Mouse (Mus musculus): Measurements from ENCODE around the gene Mustn1. TPM values are rescaled to one million over a fixed set of nuclear protein-coding genes. Genes with fewer than 3 reads are reported as not detected.

The Mustn1 gene
- total and polyA plus RNA-seq, 2 experiments from 2014 or later, result 1.0 TPM

DNA sequence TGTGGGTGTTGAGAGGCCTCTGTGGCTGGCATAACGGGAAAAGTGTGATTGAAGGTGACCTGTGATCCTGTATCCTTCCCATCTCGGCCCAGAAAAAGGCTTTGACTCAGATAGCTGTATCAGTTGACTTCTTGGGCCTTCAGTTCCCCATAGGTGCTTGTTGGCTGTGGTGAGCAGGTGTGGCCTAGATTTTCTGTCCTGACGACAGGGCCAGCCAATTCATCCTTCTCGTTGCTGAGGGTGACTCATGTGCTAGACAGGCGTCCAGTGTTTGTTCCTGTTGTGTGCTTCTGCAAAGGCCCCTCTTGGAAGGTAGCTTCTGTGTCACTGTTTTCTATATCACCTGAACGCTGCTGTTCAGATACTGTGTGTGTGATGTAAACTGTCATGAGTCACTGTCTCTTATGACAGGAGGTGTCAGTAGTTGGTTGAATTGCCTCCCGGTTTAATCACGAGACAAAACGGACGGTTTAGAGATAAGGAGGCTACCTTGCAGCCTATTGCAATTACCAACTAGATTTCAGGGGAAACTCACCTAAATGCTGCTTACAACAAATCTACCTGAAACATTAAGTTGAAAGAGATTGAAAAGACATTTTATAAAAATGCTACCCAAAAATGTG, 22.0 kb upstream of the Mustn1 start:
- H3K4me1 ChIP-seq (ENCODE audit: insufficient read depth, low read length), result no peaks in the 10 kb centered on the region
- 0 out of 2 replicates have a peak, but pooled peaks cover 4% of the 10 kb centered on the region for H3K36me3 ChIP-seq (ENCODE audit: insufficient read depth, low read length)
- no peaks in the 10 kb centered on the region for H3K9me3 ChIP-seq (ENCODE audit: low read length)
- no peak for TF ChIP-seq CTCF (IDR thresholded peaks at IDR 0.05)
- no peak overlapping the region for H3K4me3 ChIP-seq (ENCODE audit: low read depth, low read length)
- DNase-seq (ENCODE audit: low spot score) (no peak), ATAC-seq (ENCODE audit: low FRiP score) (no peak)
- no peak overlapping the region for H3K9ac ChIP-seq (replicated peaks; ENCODE audit: low read length, poor library complexity, severe bottlenecking)
- H3K4me2 ChIP-seq (ENCODE audit: low read depth, low read length, poor library complexity, severe bottlenecking), result no peak overlapping the region
- H3K27me3 ChIP-seq (ENCODE audit: insufficient read depth, low read length), result no peaks in the 10 kb centered on the region
- no peak overlapping the region for H3K27ac ChIP-seq (ENCODE audit: low read depth, low read length)
- WGBS, result 87% methylated on average over 10 of the region's 10 CpGs

DNA sequence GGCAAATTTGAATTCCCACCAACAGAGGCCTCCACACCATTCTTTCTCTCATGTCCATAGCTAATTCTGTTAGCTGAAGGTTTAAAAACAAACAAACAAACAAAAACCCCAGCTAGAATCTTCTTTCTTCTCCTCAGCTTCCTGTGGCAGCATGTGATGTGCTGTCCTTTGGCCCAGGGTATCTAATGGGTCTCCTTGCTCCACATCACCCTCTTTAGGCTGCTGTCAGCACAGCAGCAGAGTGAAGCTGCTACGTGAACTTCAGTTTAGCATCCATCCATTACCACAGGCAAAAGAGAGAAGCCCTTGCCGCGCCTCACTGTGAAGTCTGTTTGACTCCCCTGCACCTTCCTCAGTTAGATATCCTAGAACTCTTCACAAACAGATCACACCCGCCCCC, 21.0 kb upstream of the Mustn1 start:
- 83% methylated on average over 4 of the region's 4 CpGs for WGBS
- no peak for DNase-seq (ENCODE audit: low spot score)

DNA sequence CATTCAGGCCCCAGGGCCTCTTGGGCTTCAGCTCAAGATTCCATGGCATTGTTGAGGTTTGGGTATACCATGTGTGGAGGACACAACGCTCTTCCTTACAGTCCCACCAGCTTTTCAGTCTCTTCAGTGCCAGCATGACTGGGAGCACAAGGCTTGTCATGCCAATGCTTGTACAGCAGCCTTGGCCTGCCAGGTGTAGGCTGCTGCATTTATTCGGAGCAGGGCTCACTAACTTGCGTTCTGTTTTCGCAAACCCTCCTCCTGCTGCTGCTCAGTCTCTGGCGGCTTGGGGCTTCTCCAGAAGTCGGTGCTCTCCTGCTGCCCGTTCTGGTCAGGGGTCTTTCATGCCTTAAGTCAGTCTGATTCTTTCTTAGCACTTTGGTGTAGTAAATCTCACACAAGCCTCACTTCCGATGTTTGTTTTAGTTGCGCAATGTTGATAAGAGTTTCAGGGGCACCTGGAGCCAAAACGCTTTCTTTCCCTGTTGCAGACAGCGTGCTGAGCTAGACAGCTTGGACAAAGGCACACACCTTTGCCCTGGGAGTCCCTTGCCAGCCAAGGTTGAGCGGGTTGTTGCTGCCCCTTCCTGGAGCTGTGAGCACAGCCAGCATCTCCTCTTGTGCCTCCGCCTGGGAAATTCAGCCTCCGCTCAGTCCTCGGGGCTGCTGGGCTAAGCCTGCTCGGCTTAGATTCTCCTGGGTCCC, 17.4 kb upstream of the Mustn1 start:
- TF ChIP-seq CTCF (IDR thresholded peaks at IDR 0.05), result no peak
- DNase-seq (ENCODE audit: low spot score) (no peak), ATAC-seq (ENCODE audit: low FRiP score) (no peak)
- 78% methylated on average over 16 of the region's 16 CpGs for WGBS
- Histone ChIP-seq H3K27ac (ENCODE audit: low read depth, low read length) (no peak overlapping the region), H3K4me3 (ENCODE audit: low read depth, low read length) (no peak overlapping the region), H3K36me3 (ENCODE audit: insufficient read depth, low read length) (peaks cover 17% of the 10 kb centered on the region), H3K4me2 (ENCODE audit: low read depth, low read length, poor library complexity, severe bottlenecking) (no peak overlapping the region), H3K27me3 (ENCODE audit: insufficient read depth, low read length) (no peaks in the 10 kb centered on the region), H3K9ac (replicated peaks; ENCODE audit: low read length, poor library complexity, severe bottlenecking) (no peak overlapping the region), H3K4me1 (ENCODE audit: insufficient read depth, low read length) (no peaks in the 10 kb centered on the region), H3K9me3 (ENCODE audit: low read length) (no peaks in the 10 kb centered on the region)

More for the DNA sequence above, 21.0 kb upstream of the Mustn1 start:
- H3K9ac ChIP-seq (replicated peaks; ENCODE audit: low read length, poor library complexity, severe bottlenecking), result no peak overlapping the region
- TF ChIP-seq CTCF (IDR thresholded peaks at IDR 0.05), result peak; percentile 4; the same call in 1 of the 2 replicates
- H3K36me3 ChIP-seq (ENCODE audit: insufficient read depth, low read length), result 0 out of 2 replicates have a peak, but pooled peaks cover 4% of the 10 kb centered on the region
- no peaks in the 10 kb centered on the region for H3K4me1 ChIP-seq (ENCODE audit: insufficient read depth, low read length)
- H3K4me3 ChIP-seq (ENCODE audit: low read depth, low read length), result no peak overlapping the region
- no peak overlapping the region for H3K27ac ChIP-seq (ENCODE audit: low read depth, low read length)
- no peaks in the 10 kb centered on the region for H3K27me3 ChIP-seq (ENCODE audit: insufficient read depth, low read length)
- H3K4me2 ChIP-seq (ENCODE audit: low read depth, low read length, poor library complexity, severe bottlenecking), result no peak overlapping the region
- no peak for ATAC-seq (ENCODE audit: low FRiP score)
- no peaks in the 10 kb centered on the region for H3K9me3 ChIP-seq (ENCODE audit: low read length)

DNA sequence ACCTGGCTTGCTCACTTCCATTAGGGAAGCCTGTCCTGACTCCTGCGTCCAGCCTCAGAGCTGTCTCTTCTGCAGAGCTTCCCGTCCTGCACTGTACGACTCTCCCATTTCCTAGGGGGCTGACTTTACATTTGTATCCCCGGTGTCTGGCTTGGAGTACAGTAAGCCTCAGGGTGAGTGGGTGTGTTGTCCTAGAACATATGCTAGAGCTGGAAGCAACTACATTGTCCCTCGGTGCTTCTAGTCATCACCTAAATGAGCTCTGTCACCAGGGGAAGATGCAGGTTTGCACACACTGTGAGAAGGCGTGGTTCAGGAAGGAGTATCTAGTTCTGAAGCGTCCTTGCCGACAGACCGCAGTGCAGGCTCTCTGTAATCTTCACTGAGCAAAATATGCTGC, 16.6 kb upstream of the Mustn1 start:
- TF ChIP-seq CTCF (IDR thresholded peaks at IDR 0.05), result no peak
- Histone ChIP-seq H3K4me1 (ENCODE audit: insufficient read depth, low read length) (no peaks in the 10 kb centered on the region), H3K27me3 (ENCODE audit: insufficient read depth, low read length) (no peaks in the 10 kb centered on the region), H3K9me3 (ENCODE audit: low read length) (no peaks in the 10 kb centered on the region), H3K9ac (replicated peaks; ENCODE audit: low read length, poor library complexity, severe bottlenecking) (no peak overlapping the region), H3K4me2 (ENCODE audit: low read depth, low read length, poor library complexity, severe bottlenecking) (no peak overlapping the region), H3K4me3 (ENCODE audit: low read depth, low read length) (no peak overlapping the region), H3K27ac (ENCODE audit: low read depth, low read length) (no peak overlapping the region), H3K36me3 (ENCODE audit: insufficient read depth, low read length) (peaks cover 20% of the 10 kb centered on the region)
- no peak for ATAC-seq (ENCODE audit: low FRiP score)
- WGBS, result 90% methylated on average over 9 of the region's 9 CpGs
- DNase-seq (ENCODE audit: low spot score), result no peak

DNA sequence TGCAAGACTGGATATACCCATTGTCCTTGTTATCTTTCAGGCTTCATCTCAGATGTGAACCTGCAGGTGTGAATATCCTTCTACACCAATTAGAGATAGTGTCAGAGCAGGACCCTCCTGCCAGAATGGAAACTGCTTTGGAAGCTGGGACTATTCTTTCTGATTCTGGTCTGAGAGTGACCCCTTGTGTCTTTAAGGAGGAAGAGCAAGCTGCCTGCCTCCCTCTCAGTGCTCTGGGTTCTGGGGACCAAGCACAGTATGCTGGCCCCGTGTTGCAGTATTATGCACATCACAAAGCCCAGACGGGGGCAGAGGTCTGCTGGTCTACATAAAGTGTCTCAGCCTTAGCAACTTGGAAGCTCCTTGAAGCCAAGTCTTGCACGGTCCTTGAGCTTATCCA, 13.7 kb upstream of the Mustn1 start:
- Histone ChIP-seq H3K9me3 (ENCODE audit: low read length) (no peaks in the 10 kb centered on the region), H3K27me3 (ENCODE audit: insufficient read depth, low read length) (no peaks in the 10 kb centered on the region), H3K9ac (replicated peaks; ENCODE audit: low read length, poor library complexity, severe bottlenecking) (no peak overlapping the region), H3K4me2 (ENCODE audit: low read depth, low read length, poor library complexity, severe bottlenecking) (no peak overlapping the region), H3K36me3 (ENCODE audit: insufficient read depth, low read length) (peaks cover 27% of the 10 kb centered on the region), H3K4me3 (ENCODE audit: low read depth, low read length) (no peak overlapping the region), H3K27ac (ENCODE audit: low read depth, low read length) (no peak overlapping the region), H3K4me1 (ENCODE audit: insufficient read depth, low read length) (no peaks in the 10 kb centered on the region)
- 66% methylated on average over 3 of the region's 3 CpGs for WGBS
- no peak; the same call in 1 of the 2 replicates for ATAC-seq (ENCODE audit: low FRiP score)
- DNase-seq (ENCODE audit: low spot score), result peak; percentile 36
- peak; percentile 71 for TF ChIP-seq CTCF (IDR thresholded peaks at IDR 0.05)

DNA sequence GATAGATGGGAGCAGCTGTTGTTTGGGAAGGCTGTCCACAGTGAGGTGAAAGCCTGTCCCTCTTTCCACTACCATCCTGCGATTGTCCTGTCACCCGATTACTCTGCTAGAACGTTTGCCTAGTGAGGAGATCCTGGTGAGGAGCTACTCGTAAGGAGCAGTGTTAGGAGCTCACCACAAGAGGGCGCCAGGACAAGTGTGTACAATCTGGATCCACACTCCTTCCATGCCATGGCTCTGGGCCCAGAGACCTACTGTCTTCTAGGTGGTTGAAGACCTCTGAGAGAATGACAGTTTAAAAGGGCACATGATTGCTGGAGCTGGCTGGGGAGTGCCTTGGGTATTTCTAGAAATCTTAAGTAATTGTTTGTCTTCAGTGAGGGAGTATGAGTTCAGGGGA, 12.0 kb upstream of the Mustn1 start:
- H3K4me3 ChIP-seq (ENCODE audit: low read depth, low read length), result no peak overlapping the region
- ATAC-seq (ENCODE audit: low FRiP score), result no peak

More for the DNA sequence above, 12.0 kb upstream of the Mustn1 start:
- Histone ChIP-seq H3K9me3 (ENCODE audit: low read length) (no peaks in the 10 kb centered on the region), H3K27me3 (ENCODE audit: insufficient read depth, low read length) (no peaks in the 10 kb centered on the region), H3K9ac (replicated peaks; ENCODE audit: low read length, poor library complexity, severe bottlenecking) (no peak overlapping the region), H3K4me1 (ENCODE audit: insufficient read depth, low read length) (no peaks in the 10 kb centered on the region), H3K4me2 (ENCODE audit: low read depth, low read length, poor library complexity, severe bottlenecking) (no peak overlapping the region), H3K36me3 (ENCODE audit: insufficient read depth, low read length) (peaks cover 32% of the 10 kb centered on the region), H3K27ac (ENCODE audit: low read depth, low read length) (no peak overlapping the region)
- WGBS, result 34% methylated on average over 5 of the region's 5 CpGs
- TF ChIP-seq CTCF (IDR thresholded peaks at IDR 0.05), result peak; percentile 86
- peak; percentile 88 for DNase-seq (ENCODE audit: low spot score)

Data from midbrain, postnatal 0 days (tissue).